Mouse (Mus musculus) cerebellum, adult 2 months (tissue): ENCODE measurements at regions not wholly inside any gene's neighbourhood (a gene's known extent, or its start where the extent isn't known, plus 50 kb on each side); places are given as distances from the start of the nearest gene placed in this dataset.

Experiments used
- DNase-seq, 2 experiments: peaks; one replicate each; pipeline ENCODE4 v3.0.0; 2021
- H3K27ac ChIP-seq: fragments of 200-500 bp; 2 replicates; pipeline ENCODE4 v1.5.1; 2012; ENCODE audit warnings: low read length, control low read depth, inconsistent platforms; ENCODE audit not compliant: insufficient read depth
- H3K27me3 ChIP-seq: fragments of 200-500 bp; 2 replicates; pipeline ENCODE4 v1.6.1; 2012; ENCODE audit warnings: inconsistent platforms, mild to moderate bottlenecking, low read length, moderate library complexity; ENCODE audit not compliant: control insufficient read depth, insufficient read depth
- H3K4me1 ChIP-seq: fragments of 200-500 bp; 2 replicates; pipeline ENCODE4 v1.6.1; 2011; ENCODE audit warnings: low read length; ENCODE audit not compliant: control insufficient read depth, insufficient read depth
- H3K4me3 ChIP-seq: fragments of 200-500 bp; replicated peaks from 2 replicates; pipeline ENCODE3; 2011; ENCODE audit warnings: mild to moderate bottlenecking, low read depth, low read length, control low read depth; ENCODE audit not compliant: insufficient read depth
- CTCF ChIP-seq: fragments of 200-500 bp; IDR thresholded peaks from 2 replicates; pipeline ENCODE4 v1.5.1; 2011; ENCODE audit warnings: low read depth, mild to moderate bottlenecking, control low read depth, low read length, moderate library complexity, borderline replicate concordance; ENCODE audit not compliant: insufficient read depth
- POLR2A ChIP-seq: fragments of 200-500 bp; IDR thresholded peaks from 2 replicates; pipeline ENCODE4 v1.6.1; 2011; ENCODE audit warnings: low read length, control low read depth, borderline replicate concordance; ENCODE audit not compliant: insufficient read depth
- WGBS: fragments of 180-500 bp; shearing (Covaris S2); methylation state at CpG from one replicate; pipeline ENCODE4 v1.1.7; 2018; 5-methylcytosine and 5-hydroxymethylcytosine counted together

DNA sequence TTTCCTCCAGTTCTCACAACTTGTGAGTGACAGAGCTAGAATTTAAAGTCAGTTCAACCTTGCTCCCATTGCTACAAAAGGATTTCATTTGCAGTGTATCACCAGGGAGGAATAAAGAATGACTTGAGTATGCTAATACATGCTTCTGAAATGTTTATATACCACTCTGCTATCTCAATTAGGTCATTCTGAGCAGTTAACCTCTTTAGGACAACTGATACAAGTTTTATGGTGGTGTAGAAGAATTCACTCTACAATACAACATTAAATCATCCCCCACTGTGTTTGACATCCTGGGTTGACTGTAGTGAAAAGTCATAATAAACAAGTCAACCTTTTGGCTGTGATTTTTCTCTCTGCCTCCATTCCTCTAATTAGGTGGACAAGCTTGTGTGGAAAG is 248.6 kb downstream of the Pax1 start:
- H3K4me3 ChIP-seq = no peak overlapping the region
- no peak for DNase-seq
- H3K4me1 ChIP-seq = no peaks in the 10 kb centered on the region
- no peak for TF ChIP-seq POLR2A
- no peak for TF ChIP-seq CTCF
- no peaks in the 10 kb centered on the region for H3K27me3 ChIP-seq
- H3K27ac ChIP-seq = no peak overlapping the region

DNA sequence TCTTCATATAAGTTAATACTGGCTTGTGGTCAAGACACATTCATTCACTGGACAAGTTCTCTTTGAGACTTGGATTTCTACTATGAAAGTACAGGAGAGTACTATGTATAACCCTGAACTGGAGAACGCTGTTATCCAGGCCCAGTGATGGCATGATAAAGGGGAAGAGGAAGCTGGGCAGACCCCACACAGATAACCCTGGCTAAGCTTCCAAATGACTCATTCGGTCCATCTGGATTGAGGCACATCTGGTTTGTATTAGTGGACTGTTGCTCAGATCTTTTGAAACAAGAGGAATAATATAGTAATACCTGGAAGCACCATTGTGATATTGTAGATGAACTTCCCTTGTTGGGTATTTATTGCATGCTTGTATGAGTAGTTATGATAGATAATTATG is 239.9 kb downstream of the Pax1 start:
- Histone ChIP-seq H3K27me3 (no peaks in the 10 kb centered on the region), H3K4me3 (no peak overlapping the region), H3K4me1 (no peaks in the 10 kb centered on the region), H3K27ac (no peak overlapping the region)
- TF ChIP-seq POLR2A (no peak), CTCF (no peak)
- DNase-seq = no peak
- 88% methylated on average over 2 of the region's 2 CpGs for WGBS

- Histone ChIP-seq H3K27me3 (no peaks in the 10 kb centered on the region), H3K4me1 (no peaks in the 10 kb centered on the region), H3K4me3 (no peak overlapping the region), H3K27ac (no peak overlapping the region)
- 86% methylated on average over 1 of the region's 1 CpGs for WGBS
- no peak for TF ChIP-seq POLR2A
- DNase-seq = no peak
Measured at GRCm38 (mm10) chr2:147572413-147572812, 210.7 kb downstream of the Pax1 start.

DNA sequence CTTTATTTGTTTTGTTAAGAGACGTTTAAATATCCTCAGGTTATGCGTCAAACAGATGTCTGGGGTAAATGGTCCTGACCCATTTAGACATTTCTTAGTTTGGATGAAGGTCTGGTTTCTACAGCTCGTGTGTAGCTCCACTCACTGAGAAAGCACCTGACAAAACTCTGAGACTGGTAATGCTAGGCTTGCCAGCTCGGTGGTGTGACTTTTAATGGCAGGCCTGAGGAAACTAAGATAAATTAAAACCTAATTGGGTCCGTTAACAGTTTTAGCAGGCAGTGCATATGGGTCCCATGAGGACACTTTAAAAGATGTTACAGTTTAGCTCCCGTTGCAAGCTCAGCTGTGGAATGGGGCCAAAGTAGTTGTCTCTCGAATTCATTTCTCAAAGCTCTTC is 199.5 kb downstream of the Pax1 start:
- TF ChIP-seq POLR2A = no peak
- TF ChIP-seq CTCF = no peak
- H3K4me3 ChIP-seq = no peak overlapping the region
- H3K4me1 ChIP-seq = no peaks in the 10 kb centered on the region
- no peak for DNase-seq
- H3K27ac ChIP-seq = no peak overlapping the region
- no peaks in the 10 kb centered on the region for H3K27me3 ChIP-seq
- WGBS = 67% methylated on average over 7 of the region's 7 CpGs

DNA sequence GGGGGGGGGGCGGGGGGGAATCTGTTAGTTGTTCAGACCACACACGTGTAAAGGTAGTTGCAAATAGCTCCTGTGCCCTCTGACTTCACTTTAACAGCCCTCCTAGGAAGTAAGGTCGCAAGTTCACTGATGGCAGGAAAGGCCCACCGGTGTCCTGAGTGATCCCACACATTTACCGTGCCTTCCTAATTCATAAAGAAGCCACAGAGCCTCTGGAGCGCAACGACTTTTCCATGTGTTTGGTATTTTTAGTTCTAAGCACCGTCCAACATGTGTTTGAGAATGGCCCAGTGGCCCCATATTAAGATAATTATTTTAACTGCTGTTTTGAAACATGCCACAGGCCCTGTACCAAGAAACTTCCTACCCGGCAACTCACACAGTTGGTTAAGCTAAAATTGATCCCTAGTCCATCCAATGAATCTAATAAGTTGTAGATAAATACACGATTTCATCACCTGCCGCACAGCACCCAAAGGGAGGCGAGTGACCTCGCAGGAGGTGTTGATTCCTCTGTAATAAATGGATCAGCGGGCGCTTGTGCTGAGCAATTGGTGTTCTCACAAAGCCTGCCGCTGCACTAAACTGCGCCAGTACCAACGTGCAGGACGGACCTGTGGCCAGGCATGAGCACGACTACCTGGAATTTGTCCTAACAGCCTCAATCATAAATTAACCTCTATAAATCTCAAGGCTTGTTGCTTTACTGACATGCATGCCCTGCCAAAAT is 198.9 kb downstream of the Pax1 start:
- no peaks in the 10 kb centered on the region for H3K4me1 ChIP-seq
- H3K27ac ChIP-seq = no peak overlapping the region
- no peaks in the 10 kb centered on the region for H3K27me3 ChIP-seq
- no peak for DNase-seq
- WGBS = 85% methylated on average over 20 of the region's 20 CpGs
- no peak for TF ChIP-seq CTCF
- no peak for TF ChIP-seq POLR2A
- no peak overlapping the region for H3K4me3 ChIP-seq

GRCm38 (mm10) chr2:147529161-147529560 is 167.4 kb downstream of the Pax1 start:
- Histone ChIP-seq H3K4me1 (no peaks in the 10 kb centered on the region), H3K27me3 (no peaks in the 10 kb centered on the region), H3K27ac (no peak overlapping the region), H3K4me3 (no peak overlapping the region)
- DNase-seq = no peak
- 24% methylated on average over 2 of the region's 2 CpGs for WGBS
- TF ChIP-seq POLR2A = no peak
- no peak for TF ChIP-seq CTCF

DNA sequence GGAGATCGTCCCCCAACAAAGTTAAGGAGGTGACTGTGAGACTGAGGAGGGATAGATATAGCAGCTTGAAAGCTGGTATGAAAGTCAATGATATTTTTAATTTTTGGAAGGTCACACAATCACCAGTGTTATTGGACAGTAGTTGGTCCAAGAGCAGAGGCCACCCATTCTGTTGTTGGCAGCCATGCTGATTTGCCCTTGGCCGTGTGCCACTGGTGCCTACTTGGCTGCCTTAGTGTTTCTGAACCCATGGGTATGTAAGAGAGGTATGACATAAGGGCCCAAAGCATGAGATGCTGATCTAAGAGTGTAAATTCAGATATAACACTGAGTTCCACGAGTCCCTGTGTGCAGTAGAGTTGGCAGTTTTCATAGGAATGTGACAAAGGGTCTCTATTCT is 153.7 kb downstream of the Pax1 start:
- Histone ChIP-seq H3K27ac (no peak overlapping the region), H3K27me3 (no peaks in the 10 kb centered on the region), H3K4me3 (no peak overlapping the region), H3K4me1 (no peaks in the 10 kb centered on the region)
- 43% methylated on average over 3 of the region's 3 CpGs for WGBS
- TF ChIP-seq POLR2A (no peak), CTCF (no peak)
- peak; percentile 6 to 7 for DNase-seq

- no peak for TF ChIP-seq CTCF
- TF ChIP-seq POLR2A = no peak
- Histone ChIP-seq H3K4me1 (no peaks in the 10 kb centered on the region), H3K27ac (no peak overlapping the region), H3K27me3 (no peaks in the 10 kb centered on the region), H3K4me3 (no peak overlapping the region)
- DNase-seq = no peak
- WGBS = 94% methylated on average over 3 of the region's 3 CpGs
Measured at GRCm38 (mm10) chr2:147514748-147515147, 153.0 kb downstream of the Pax1 start.
